Mouse (Mus musculus) adrenal gland, postnatal 4 days (tissue): ENCODE data around the gene Kifap3. TPM values are rescaled to one million over a fixed set of nuclear protein-coding genes. Genes with fewer than 3 reads are reported as not detected.

Experiments used
- DNase-seq, 2 experiments: peaks; one replicate each; pipeline ENCODE4 v3.0.0; 2021 to 2022; ENCODE audit warnings: low spot score in 2 of 2, mixed read lengths in 2 of 2
- total RNA-seq, 2 experiments: library from RNA; stranded (reverse); gene quantifications; 2 replicates each; pipeline ENCODE4 v1.2.3; 2021

Gene Kifap3
- total RNA-seq, 2 experiments from 2014 or later = 25.0 to 27.2 TPM

GRCm38 (mm10) chr1:163964008-163964689, 184.8 kb downstream of the Kifap3 start:
- DNase-seq = no peak

Other genes with a start within 250 kb of the Kifap3 start
- gene Mettl11b, start 54.4 kb upstream of the Kifap3 start, total RNA-seq = under 1 TPM; 0.34 to 0.42 TPM
- 10 to 100 TPM; 29.1 to 30.2 TPM for gene Scyl3, start 149.5 kb downstream of the Kifap3 start, total RNA-seq
- gene BC055324, start 215.2 kb downstream of the Kifap3 start, total RNA-seq = 1 to 10 TPM; 7.0 to 7.8 TPM
- gene Mettl18, start 215.3 kb downstream of the Kifap3 start, total RNA-seq = 1 to 10 TPM; 5.9 to 6.6 TPM